Mouse (Mus musculus) adrenal gland, adult (tissue): Measurements from ENCODE around the gene Foxc2.
A peak's percentile ranks its signal among the peaks of the same experiment; 100 is the strongest.
"Not testable (repeated sequence)": the region's sequence is repeated elsewhere in the genome, so short reads cannot be mapped to it uniquely, and the experiment has no call there.

Experiments used
- DNase-seq, 2 experiments: peaks; one replicate each; pipeline ENCODE4 v3.0.0; 2022 to 2023; ENCODE audit warnings: low spot score in 1 of 2; ENCODE audit not compliant: inconsistent age in 2 of 2

Gene Foxc2

GRCm38 (mm10) chr8:121136856-121137255, 20.9 kb downstream of the Foxc2 start:
- no peak for DNase-seq

- not testable (repeated sequence) for DNase-seq
These were observed 29.6 kb downstream of the Foxc2 start for GRCm38 (mm10) chr8:121145457-121146134.

GRCm38 (mm10) chr8:121148573-121149083, 32.7 kb downstream of the Foxc2 start:
- DNase-seq = no peak

- DNase-seq = peak in 1 of 2 experiments; percentile 44
These were observed 36.4 kb downstream of the Foxc2 start for GRCm38 (mm10) chr8:121152394-121152793.

- no peak for DNase-seq
These were observed 41.1 kb downstream of the Foxc2 start for GRCm38 (mm10) chr8:121156990-121157491.

DNA sequence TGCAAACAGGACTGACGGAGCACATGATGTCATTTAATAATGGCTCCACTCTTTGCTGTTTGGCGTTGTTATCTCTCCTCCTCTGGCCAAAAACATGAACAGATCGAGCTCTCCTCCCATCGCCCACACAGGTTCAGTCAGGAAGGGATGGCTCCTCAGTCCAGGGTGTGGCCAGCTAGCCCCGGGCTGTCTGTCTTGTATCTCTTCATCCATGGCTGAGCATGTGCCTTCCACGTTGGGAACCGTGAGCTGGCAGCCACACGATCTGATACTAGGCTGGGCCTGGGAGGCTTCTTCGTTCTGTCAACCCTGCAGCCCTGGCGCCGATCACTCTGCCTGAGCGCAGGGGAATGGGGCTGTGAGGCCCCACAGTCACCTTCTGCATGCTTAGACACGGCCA, 42.8 kb downstream of the Foxc2 start:
- peak in 1 of 2 experiments; percentile 32 for DNase-seq

DNA sequence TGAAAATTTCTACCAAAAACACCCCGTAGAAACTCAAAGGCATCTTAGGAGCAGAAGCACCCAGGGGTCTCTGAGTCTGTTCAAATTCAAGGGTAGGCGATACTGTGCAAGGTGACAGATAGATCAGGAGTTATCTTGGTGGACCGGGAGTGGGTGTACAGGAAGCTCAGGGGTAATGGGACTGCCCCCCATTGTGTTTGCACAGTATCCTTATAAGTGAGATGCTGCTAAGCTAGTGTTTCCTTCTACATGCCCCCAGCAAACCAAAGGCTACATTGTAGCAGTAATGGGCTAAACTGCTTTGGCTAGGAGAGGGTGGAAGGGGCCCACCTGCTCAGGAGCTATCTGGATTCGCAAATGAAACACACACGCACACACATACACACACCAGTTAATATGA, 45.5 kb downstream of the Foxc2 start:
- DNase-seq = no peak

GRCm38 (mm10) chr8:121162413-121162812, 46.4 kb downstream of the Foxc2 start:
- DNase-seq = no peak

- DNase-seq = peak in 1 of 2 experiments; percentile 43
These were observed 47.1 kb downstream of the Foxc2 start for GRCm38 (mm10) chr8:121162906-121163695.

DNA sequence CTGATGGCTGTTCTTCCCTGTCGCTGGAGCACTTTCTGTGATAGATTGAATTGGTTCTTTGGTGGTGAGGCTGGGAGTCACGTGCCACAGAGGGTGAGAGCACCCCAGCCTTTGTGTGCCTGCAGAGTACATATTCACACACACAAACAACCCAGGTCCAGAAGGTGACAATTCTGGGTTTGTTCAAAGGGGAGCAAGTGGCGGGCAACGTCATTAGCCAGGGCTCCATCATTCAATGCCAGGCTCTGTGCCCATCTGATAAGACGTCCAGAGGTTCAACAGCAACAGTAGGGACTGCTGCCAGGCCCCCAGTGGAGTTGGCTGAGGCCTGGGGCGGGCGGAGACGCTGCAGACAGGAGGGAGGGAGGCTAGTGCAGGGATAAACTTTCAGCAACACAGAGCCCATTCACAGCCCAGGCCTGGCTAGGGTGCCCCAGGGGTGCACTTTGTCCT, 48.1 kb downstream of the Foxc2 start:
- DNase-seq = peak; percentile 73 to 88

GRCm38 (mm10) chr8:121168033-121168432, 52.1 kb downstream of the Foxc2 start:
- no peak for DNase-seq
